Mouse (Mus musculus): ENCODE results near the gene Pds5b.
"Not testable (repeated sequence)": the region's sequence is repeated elsewhere in the genome, so short reads cannot be mapped to it uniquely, and the experiment has no call there.

Pds5b gene

DNA sequence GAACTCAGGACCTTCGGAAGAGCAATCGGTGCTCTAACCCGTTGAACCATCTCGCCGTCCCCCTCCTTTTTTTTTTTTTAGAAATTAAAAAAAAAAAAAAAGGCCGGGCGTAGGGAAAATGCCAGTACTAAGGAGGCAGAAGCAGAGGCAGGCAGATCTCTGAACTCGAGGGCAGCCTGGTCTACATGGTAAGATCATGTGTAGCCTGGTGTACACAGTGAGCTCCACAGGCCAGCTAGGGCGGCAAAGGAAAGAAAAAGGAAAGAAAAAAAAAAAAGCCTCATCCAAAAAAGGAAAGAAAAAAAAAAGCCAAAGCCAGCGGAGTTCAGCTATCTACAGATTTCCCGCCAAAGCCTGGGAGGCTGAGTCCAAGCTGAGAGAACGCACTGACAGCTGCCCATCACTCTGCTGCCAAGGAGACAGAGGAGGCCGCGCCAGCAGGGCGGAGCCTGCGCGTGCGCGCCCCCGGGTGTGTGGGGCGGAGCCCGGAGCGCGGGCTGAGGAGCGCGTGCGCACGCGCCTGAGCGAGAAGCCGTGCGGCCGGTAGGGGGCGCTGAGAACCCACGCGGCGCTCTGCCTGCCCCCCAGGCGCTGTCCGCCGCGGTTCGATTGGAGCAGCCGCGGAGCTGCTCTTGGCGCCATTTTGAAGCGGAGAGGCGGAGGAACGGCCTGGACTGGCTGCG is at the start of gene Pds5b:
Gene Pds5b, plus strand, starts transcription at position 587 of the 683 bp plus-strand sequence.
- peak; percentile 96 for DNase-seq

DNA sequence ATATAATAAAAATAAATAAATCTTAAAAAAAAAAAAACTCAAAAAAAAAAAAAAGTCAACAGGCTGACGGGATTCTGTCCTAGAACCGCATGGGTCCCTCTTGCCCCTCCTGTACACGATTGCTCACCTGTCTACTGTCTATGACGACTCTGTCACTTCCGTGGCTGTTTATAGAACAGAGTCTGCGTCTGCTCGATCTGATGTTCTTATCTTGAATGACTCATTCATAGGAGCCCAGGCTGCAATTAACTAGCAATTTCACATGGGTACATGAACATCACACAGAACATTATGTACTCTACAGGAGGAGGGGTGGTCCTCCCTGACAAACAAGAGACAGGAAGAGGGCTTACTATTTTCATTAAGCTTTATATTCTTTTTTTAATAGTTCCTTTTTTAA is 48.0 kb upstream of the Pds5b start:
- no peak for DNase-seq

DNA sequence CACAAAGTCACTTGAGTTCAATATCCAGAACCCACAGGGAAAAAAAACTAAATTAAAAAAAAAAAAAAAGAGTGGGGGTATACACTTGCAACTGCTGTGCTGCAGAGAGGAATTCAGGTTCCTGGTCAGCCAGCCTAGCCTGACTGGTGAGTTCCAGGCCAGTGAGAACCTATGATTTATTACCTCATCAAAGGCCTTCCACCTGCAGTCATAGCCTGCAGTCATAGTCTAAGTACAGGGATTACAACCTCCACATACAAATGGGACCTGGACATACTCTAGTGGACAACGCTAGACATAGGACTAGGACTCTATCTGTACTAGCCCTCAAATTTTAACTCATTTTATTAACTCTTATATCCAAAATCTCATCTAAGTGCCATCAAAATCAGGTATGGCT is 44.3 kb upstream of the Pds5b start:
- DNase-seq: no peak

GRCm38 (mm10) chr5:150629692-150630091 is 43.8 kb upstream of the Pds5b start:
- DNase-seq: no peak

DNA sequence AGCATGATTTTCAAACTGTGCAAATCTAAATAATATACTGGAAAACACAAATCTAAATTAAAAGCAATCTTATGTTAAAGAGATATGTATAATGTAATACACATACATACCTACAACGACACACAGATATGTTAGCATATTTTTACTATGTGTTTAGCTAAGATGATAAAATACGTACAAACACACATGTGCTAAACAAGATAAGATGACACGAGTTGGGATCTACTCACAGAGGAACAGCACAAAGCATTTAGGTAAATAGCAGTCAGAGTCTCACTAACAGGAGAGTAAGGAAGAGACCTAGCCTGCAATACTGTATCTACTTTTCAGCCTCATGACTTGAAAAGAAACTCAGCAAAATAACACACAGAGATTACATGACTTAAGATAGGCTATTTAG is 32.1 kb upstream of the Pds5b start:
- DNase-seq: no peak

GRCm38 (mm10) chr5:150643390-150643789 is 30.1 kb upstream of the Pds5b start:
- not testable (repeated sequence) for DNase-seq

DNA sequence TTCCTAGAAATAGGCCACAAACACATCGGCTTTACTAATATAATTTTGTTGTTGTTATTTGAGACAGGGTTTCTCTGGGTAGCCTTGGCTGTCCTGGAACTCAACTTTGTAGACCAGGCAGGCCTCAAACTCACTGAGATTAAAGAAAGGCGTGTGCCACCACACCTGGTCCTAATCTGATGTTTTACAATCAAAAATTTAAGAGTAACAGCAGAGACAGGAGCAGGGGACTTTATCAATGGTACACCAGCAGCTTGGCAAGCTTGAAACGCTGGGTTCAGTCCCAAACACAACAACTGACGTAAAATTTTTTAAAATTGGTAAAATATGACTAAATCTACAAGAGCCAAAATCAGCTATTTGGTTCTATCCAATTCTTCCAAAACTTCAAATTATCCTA is 28.6 kb upstream of the Pds5b start:
- no peak for DNase-seq

DNA sequence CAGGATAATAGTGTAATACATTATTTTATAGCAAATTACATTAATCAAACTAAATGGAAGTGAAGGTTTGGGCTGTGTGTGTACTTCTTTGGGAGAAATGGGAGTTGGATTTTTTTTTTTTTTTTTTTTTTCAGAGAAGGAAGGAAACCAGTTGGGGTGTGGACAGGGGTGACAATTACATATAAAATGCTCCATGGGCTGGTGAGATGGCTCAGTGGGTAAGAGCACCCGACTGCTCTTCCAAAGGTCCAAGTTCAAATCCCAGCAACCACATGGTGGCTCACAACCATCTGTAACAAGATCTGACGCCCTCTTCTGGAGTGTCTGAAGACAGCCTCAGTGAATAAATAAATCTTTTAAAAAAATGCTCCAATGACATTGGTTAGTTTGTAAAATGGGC is 21.0 kb upstream of the Pds5b start:
- no peak for DNase-seq

DNA sequence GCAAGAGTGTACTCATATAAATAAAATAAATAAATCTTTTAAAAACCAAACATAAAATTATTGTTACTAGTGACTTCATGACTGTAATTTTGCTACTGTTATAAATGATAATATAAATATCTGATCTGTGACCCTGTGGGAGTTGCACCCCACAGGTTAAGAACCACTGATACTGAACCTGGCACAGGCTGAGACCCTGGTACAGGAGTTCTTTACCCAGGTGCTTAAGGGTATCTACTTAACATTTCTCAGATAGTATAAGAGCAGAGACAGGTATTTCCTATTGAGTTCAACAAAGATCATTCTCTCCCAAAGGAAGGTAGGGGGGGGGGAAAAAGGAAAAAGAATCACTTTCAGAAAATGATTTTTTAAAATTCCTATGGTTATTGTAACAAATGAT is 19.0 kb upstream of the Pds5b start:
- no peak for DNase-seq

DNA sequence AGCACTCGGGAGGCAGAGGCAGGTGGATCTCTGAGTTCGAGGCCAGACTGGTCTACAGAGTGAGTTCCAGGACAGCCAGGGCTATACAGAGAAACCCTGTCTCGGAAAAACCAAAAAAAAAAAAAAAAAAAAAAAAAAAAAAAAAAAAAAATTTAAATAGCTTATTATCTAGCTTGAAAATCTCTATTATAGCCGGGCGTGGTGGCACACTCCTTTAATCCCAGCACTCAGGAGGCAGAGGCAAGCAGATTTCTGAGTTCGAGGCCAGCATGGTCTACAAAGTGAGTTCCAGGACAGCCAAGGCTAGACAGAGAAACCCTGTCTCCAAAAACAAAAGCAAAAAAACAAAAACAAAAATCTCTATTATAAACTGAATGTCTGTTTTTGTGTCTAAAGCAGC is 14.1 kb upstream of the Pds5b start:
- not testable (repeated sequence) for DNase-seq

GRCm38 (mm10) chr5:150660296-150660695 is 13.2 kb upstream of the Pds5b start:
- DNase-seq: not testable (repeated sequence)

- DNase-seq: peak; percentile 40
These were observed 9.6 kb upstream of the Pds5b start for GRCm38 (mm10) chr5:150663926-150664325.

DNA sequence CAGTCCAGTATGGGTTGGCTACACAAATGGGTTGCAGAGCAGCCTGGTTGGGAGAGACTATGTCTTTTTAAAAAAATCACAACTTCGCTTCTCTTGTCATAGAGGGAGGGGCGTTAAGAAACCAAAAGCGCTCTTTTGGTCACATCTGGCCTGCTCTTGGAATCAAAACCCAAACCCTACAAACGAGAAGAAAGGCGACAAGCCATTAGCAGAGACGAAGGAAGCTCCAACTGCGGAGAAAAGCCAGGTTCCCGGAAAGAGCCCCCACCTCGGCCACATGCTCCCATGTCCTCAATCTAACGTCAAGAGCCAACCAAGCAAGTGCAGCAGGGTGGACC is 8.8 kb upstream of the Pds5b start:
- no peak for DNase-seq

DNA sequence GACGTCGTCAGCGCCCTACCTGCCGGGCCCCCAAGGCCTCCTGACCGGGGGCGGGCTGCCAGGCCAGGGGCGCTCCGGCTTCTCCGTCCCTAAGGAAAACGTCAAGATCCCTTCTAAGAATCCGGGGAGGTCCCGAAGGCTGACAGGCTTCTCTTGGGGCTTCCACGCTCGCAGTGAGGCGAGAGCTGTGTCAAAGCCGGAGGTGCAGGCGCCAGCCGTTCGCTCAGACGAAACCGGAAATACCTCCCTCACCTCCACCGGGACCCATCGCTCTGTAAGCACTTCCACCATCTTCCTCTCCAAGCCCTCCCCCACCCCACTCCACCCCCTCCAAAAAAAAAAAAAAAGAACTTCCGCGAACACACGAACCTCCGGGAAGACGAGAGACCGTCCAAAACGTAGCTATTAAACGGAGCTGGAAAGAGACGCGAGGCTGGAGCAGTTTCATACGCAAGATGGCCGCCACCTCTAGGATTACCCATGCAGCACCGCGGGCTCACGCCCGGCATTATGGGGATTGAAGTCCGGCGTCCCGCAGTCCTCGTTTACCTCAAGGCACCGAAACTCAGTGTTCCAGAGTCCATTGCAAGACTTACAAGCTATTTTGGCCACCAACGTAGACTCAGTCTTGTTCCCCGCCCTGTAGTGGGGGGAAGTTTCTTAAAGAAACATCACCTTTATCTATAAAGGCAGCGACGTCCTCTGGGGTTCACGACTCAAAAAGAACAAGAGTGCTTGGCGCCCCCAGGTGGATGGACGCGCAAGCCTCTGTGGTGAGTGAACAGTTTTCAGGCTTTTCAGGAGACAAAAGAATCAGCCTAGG is 8.2 kb upstream of the Pds5b start:
- DNase-seq: peak; percentile 98

- DNase-seq: not testable (repeated sequence)
These were observed 7.3 kb upstream of the Pds5b start, which contains the start of gene N4bp2l2 for GRCm38 (mm10) chr5:150666133-150666739. TSS of gene N4bp2l2 (minus strand) at chr5:150666183.

- DNase-seq: no peak
These were observed 4.8 kb upstream of the Pds5b start for GRCm38 (mm10) chr5:150668731-150669130.

- peak; percentile 41 for DNase-seq
These were observed 1.2 kb upstream of the Pds5b start for GRCm38 (mm10) chr5:150672343-150672742.

DNA sequence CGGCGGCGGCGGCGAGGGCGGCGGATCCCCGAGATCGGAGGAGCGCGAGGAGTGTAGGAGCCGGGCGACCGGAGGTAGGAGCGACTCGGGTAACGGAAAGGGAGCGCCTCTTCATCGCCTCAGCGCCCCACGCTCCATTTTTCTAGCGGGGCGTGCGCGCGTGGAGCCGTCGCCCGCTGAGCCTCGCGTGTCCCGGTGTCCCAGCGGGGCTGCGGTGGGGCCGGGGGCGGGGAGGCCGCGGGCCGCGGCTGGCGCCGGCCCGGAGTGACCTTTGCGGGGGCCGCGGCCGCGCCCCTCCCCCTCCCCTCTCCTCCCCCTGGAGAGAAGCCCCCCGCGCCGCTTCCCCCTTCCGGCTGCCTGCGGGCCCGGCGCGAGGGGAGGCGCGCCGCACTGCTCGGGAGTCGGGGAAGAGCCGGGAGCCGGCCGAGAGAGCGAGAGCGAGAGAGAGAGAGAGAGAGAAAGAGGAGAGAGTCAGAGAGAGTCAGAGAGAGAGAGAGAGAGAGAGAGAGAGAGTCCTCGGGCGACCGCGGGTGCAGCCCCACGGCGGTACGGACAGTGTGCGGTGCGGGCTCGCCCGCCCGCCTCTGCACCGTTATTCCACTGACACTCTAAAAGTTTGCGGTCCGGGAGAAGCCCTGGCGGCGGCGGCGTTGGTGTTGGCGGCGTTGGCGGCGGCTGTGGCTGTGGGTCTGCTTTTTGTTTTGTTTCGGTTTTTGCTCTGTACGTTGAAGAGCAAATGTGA is 512 bp downstream of the Pds5b start:
- DNase-seq: no peak

DNA sequence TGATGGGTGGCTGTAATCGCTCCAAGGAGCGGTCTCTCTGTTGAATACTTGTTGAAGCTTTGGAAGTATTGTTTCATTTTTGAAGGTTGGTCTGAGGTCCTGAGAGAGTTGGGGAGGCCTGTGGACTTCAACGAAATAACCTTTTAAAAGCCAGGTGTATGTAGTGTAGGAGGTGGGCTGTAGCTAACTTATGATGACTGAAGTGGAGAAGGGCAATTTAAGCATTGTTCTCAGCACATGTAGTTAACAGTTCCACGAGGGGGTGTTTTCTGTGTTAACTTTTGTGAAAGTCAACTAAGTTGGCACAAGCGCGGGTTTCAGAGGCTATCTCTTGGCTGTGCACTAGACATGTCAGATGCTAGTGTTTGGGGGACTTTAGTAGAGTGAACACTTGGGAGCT is 1.3 kb downstream of the Pds5b start:
- DNase-seq: peak; percentile 30

DNA sequence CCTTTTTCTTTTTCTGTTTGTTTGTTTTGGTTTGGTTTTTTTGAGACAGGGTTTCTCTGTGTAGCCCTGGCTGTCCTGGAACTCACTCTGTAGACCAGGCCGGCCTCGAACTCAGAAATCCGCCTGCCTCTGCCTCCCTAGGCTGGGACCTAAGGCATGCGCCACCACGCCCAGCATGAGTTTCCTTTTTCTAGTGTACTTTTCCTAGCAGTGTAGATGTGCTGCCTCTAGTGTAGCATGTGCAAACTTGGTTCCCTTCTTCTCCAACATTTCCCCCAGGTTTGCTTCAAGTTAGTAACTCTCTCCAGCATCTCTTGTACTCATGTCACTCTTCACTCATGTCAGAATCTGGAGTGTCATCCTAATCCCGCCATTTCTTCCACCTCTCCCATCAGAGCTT is 9.3 kb downstream of the Pds5b start:
- not testable (repeated sequence) for DNase-seq

DNA sequence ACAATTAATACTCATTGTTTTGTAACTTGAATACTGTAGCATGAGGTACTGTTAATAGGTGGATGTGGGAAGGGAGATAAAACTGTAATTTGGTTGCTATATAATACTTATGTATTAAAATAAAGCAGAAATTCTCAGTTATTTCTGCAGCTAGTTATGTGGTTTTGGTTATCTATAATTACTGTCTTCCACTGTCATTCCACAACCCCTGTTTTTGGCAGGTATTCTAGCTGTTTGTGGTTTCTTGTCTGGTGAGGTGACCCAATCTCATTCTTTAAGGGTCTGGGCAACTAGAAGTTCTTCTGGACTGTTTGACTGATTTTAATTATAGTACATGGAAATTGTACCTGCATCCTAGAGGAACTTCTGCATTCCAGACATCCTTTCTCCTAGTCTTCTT is 17.1 kb downstream of the Pds5b start:
- DNase-seq: no peak

GRCm38 (mm10) chr5:150693277-150693676 is 19.7 kb downstream of the Pds5b start:
- DNase-seq: no peak

- DNase-seq: peak; percentile 47
These were observed 29.2 kb downstream of the Pds5b start for GRCm38 (mm10) chr5:150702714-150703113.

Data from cerebellum, adult 9-11 months (tissue).